Mouse (Mus musculus) kidney, postnatal 0 days (tissue): ENCODE measurements around the gene Bglap3. TPM values are rescaled to one million over a fixed set of nuclear protein-coding genes. Genes with fewer than 3 reads are reported as not detected.
"Not testable (repeated sequence)": the region's sequence is repeated elsewhere in the genome, so short reads cannot be mapped to it uniquely, and the experiment has no call there.

Experiments used
- ATAC-seq: fragments of 200-750 bp; cut with Nextera tagmentation; replicated peaks from 2 replicates; pipeline ENCODE4 v1.8.0; 2017; ENCODE audit warnings: low read depth, moderate number of reproducible peaks, moderate TSS enrichment, moderate library complexity; ENCODE audit not compliant: low FRiP score
- DNase-seq: peaks from one replicate; pipeline ENCODE4 v3.0.0-alpha.2; 2016; ENCODE audit warnings: low spot score
- H3K27ac ChIP-seq: fragments of 300-500 bp; sonication (generic); 2 replicates; pipeline ENCODE4 v1.5.1; 2014; ENCODE audit warnings: mild to moderate bottlenecking
- H3K27me3 ChIP-seq: fragments of 300-500 bp; sonication (generic); 2 replicates; pipeline ENCODE4 v1.6.1; 2014; ENCODE audit warnings: low read length, mixed read lengths; ENCODE audit not compliant: insufficient read depth
- H3K36me3 ChIP-seq: fragments of 300-500 bp; sonication (generic); 2 replicates; pipeline ENCODE4 v1.6.1; 2014; ENCODE audit warnings: low read length, mixed read lengths; ENCODE audit not compliant: insufficient read depth
- H3K4me1 ChIP-seq: fragments of 300-500 bp; sonication (generic); replicated peaks from 2 replicates; pipeline ENCODE4 v1.6.1; 2014; ENCODE audit warnings: antibody characterized with exemption, low read length, mixed read lengths; ENCODE audit not compliant: insufficient read depth
- H3K4me2 ChIP-seq: fragments of 300-500 bp; sonication (generic); 2 replicates; pipeline ENCODE4 v1.6.1; 2014; ENCODE audit warnings: mild to moderate bottlenecking, low read length, moderate library complexity, mixed read lengths
- H3K4me3 ChIP-seq: fragments of 300-500 bp; sonication (generic); replicated peaks from 2 replicates; pipeline ENCODE4 v1.5.1; 2014; ENCODE audit warnings: low read depth, low read length
- H3K9ac ChIP-seq: fragments of 300-500 bp; sonication (generic); 2 replicates; pipeline ENCODE4 v1.6.1; 2014; ENCODE audit warnings: low read depth, low read length
- H3K9me3 ChIP-seq: fragments of 300-500 bp; sonication (generic); replicated peaks from 2 replicates; pipeline ENCODE4 v1.6.1; 2016; ENCODE audit warnings: low read length, inconsistent platforms, mixed read lengths
- CTCF ChIP-seq: IDR thresholded peaks from 2 replicates; pipeline ENCODE4 v1.5.1; 2016; ENCODE audit warnings: antibody characterized with exemption, low read depth, mild to moderate bottlenecking, moderate library complexity
- WGBS: fragments of 180-500 bp; shearing (Covaris S2); extraction: QIAGEN DNeasy Blood & Tissue Kit; methylation state at CpG from one replicate; pipeline ENCODE4 v1.1.7; 2014; 5-methylcytosine and 5-hydroxymethylcytosine counted together
- polyA plus RNA-seq: library from polyadenylated mRNA; unstranded; fragments of >200 nt; fragmentation: Nextera tagmentation; extraction: Ambion mirVana; gene quantifications from 2 replicates; pipeline ENCODE4 v1.2.1, GENCODE M21; 2015

The Bglap3 gene
- polyA plus RNA-seq, 1 experiment from 2014 or later, result 4.7 TPM

DNA sequence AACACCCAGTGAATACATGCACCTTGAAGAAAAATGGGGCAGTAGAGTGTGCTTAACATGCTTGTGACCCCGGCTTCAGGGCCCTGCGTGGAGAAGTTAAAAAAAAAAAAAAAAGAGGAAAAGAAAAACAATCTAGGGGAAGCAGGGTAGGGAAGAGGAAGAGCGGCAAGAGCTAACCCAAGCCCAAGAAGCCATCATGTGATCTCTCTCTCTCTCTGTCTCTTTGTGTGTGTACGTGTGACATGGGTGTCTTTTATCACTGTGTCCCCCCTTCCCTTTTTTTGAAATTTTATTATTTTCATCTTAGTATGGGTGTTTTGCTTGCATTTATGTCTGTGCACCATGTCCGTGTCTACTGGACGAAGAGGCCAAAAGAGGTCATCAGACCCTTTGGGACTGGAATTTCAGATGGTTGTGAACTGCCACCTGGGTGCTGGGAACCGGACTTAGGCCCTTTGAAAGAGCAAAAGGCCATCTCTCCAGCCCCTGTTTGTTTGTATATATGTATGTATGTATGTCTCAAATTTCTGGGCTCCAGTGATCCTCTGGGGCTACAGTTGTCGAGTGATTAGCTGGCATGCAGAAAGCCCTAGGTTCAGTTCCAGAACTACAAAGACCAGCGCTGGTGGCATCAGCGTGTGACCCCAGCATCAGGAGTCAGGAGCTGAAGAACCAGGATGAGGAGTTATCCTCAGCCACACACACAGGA lies 31.1 kb upstream of the Bglap3 start:
- Histone ChIP-seq H3K4me2 (no peak overlapping the region), H3K27ac (no peak overlapping the region), H3K4me1 (0 out of 2 replicates have a peak, but pooled peaks cover 9% of the 10 kb centered on the region), H3K4me3 (no peak overlapping the region), H3K27me3 (no peaks in the 10 kb centered on the region), H3K9ac (no peak overlapping the region), H3K36me3 (0 out of 2 replicates have a peak, but pooled peaks cover 3% of the 10 kb centered on the region), H3K9me3 (no peaks in the 10 kb centered on the region)
- DNase-seq (no peak), ATAC-seq (no peak)
- no peak for TF ChIP-seq CTCF
- WGBS, result 85% methylated on average over 10 of the region's 10 CpGs

DNA sequence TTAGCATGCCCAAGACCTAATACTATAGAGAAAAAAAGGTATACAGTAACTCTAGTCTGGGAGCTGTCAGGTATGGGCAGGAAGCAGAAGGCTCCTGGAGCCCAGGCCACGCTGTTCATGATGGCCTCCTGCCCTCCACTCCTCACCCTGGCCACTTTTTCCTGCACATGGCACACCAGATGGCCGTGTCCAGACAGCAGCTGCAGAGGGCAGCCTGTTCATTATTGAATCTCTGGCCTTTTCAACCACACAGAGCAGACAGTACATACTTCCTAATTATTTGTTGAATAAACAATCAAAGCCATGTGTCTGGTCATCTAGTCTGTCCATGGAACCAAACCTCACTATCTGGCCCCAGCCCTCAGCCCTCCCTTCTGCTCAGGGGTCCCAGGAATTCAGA lies 26.1 kb upstream of the Bglap3 start:
- Histone ChIP-seq H3K36me3 (0 out of 2 replicates have a peak, but pooled peaks cover 8% of the 10 kb centered on the region), H3K4me1 (no peaks in the 10 kb centered on the region), H3K4me3 (no peak overlapping the region), H3K27ac (no peak overlapping the region), H3K9me3 (no peaks in the 10 kb centered on the region), H3K27me3 (no peaks in the 10 kb centered on the region), H3K9ac (no peak overlapping the region), H3K4me2 (no peak overlapping the region)
- ATAC-seq (no peak), DNase-seq (no peak)
- 83% methylated on average over 2 of the region's 2 CpGs for WGBS
- TF ChIP-seq CTCF, result no peak

DNA sequence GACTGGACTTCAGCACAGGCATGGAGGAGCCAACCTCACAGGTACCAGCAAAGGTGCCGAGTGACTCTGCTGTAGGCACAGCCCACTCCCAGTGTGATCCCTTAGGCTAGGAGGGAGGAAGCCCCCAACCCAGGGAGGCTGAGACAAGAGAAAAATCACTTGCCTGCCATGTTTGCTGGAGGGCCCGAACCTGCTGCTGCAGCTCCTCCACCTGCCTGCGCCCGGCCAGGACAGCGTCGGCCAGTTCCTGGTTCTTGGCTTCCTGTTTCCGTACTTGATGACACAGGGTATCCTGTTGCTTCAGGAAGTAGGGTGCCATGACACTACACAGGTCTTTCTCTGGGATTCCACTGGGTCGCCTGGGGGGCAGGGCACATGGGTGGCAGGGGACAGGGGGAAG lies 23.2 kb upstream of the Bglap3 start:
- H3K27ac ChIP-seq, result no peak overlapping the region
- no peak for TF ChIP-seq CTCF
- H3K36me3 ChIP-seq, result 0 out of 2 replicates have a peak, but pooled peaks cover 8% of the 10 kb centered on the region
- no peak overlapping the region for H3K4me2 ChIP-seq
- DNase-seq (no peak), ATAC-seq (no peak)
- H3K9ac ChIP-seq, result no peak overlapping the region
- no peaks in the 10 kb centered on the region for H3K27me3 ChIP-seq
- no peaks in the 10 kb centered on the region for H3K4me1 ChIP-seq
- 82% methylated on average over 8 of the region's 8 CpGs for WGBS
- H3K9me3 ChIP-seq, result no peaks in the 10 kb centered on the region
- H3K4me3 ChIP-seq, result no peak overlapping the region

DNA sequence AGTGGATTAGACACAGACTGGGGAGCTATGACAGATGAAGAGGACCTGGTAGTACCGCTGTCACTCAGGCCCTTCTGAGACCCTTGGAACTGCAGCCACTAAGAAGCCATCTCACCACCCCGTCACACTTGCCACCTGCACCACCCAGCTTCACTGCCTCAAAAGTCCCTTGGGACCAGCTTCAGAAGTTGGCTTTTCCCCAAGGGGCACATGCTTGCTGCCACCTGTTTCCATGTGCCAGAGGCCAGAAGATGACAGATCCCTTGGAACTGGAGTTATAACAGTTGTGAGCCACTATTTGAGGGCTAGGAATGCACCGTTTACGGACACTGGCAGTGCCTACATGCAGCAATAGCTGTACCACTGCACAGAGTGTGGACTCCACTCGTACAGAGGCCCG lies 22.7 kb upstream of the Bglap3 start:
- no peaks in the 10 kb centered on the region for H3K4me1 ChIP-seq
- WGBS, result 95% methylated on average over 6 of the region's 6 CpGs
- H3K4me3 ChIP-seq, result no peak overlapping the region
- DNase-seq (no peak), ATAC-seq (no peak)
- no peak overlapping the region for H3K27ac ChIP-seq
- H3K4me2 ChIP-seq, result no peak overlapping the region
- 0 out of 2 replicates have a peak, but pooled peaks cover 9% of the 10 kb centered on the region for H3K36me3 ChIP-seq
- H3K9me3 ChIP-seq, result no peaks in the 10 kb centered on the region; the same call in 1 of the 2 replicates
- no peaks in the 10 kb centered on the region for H3K27me3 ChIP-seq
- no peak overlapping the region for H3K9ac ChIP-seq
- no peak for TF ChIP-seq CTCF

DNA sequence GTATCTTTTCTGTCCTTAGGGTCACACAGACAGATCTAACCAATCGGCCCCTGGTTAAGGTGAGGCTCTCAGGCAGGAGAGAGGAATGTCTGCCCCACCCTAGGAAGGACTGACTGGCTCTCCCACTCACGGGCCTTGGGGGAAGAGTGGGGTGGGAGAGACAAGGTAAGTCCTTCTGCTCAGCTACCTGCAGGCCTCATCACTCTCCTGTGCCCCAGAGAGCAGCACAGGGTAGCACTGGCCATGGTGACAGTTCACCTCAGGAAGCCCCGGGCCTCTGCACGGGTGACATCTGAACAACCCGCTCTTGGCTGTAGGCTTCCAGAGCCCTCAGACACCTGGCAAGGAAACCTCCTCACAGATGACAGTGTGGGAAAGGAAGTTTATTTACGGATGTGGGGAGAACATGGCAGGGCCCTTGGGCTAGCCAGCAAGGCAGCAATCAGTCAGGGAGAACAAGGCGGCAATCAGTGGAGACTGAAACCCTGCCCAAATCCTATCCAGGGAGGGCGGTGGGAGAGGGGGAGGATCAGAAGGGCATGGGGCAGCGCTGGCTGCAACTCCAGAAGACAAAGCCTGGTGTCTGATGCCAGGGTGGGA lies 21.3 kb upstream of the Bglap3 start:
- no peak for ATAC-seq
- H3K9me3 ChIP-seq, result no peaks in the 10 kb centered on the region; the same call in 1 of the 2 replicates
- no peaks in the 10 kb centered on the region for H3K4me1 ChIP-seq
- no peak for TF ChIP-seq CTCF
- no peak overlapping the region for H3K4me2 ChIP-seq
- 70% methylated on average over 9 of the region's 9 CpGs for WGBS
- H3K27ac ChIP-seq, result no peak overlapping the region
- DNase-seq, result no peak
- no peak overlapping the region for H3K9ac ChIP-seq
- H3K4me3 ChIP-seq, result no peak overlapping the region
- H3K36me3 ChIP-seq, result 0 out of 2 replicates have a peak, but pooled peaks cover 10% of the 10 kb centered on the region
- H3K27me3 ChIP-seq, result no peaks in the 10 kb centered on the region

DNA sequence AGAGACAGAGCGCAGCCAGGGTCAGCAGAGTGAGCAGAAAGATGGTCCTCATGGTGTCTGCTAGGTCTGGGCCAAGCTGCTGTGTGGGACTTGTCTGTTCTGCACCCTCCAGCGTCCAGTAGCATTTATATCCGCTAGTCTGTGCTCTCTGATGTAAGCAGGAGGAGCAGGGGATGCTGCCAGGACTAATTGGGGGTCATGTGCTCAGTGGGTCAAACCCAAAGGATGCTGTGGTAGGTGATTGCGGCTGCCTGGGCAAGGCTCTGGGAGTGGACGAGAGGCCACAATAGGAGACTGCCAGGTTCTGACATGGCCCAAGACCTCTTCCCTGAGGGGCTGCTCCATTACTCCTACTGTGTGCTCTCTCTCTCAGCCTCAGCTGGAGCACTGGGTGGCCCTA lies 11.8 kb upstream of the Bglap3 start, which contains the start of gene Bglap:
Bglap (minus strand) TSS at position 101 of the 400 bp plus-strand sequence.
- Histone ChIP-seq H3K27me3 (no peaks in the 10 kb centered on the region), H3K9ac (no peak within 1 kb of the TSS), H3K27ac (no peak within 1 kb of the TSS), H3K9me3 (no peaks in the 10 kb centered on the region), H3K4me2 (no peak within 1 kb of the TSS), H3K36me3 (no peaks in the 10 kb centered on the region), H3K4me3 (no peak within 1 kb of the TSS), H3K4me1 (no peaks in the 10 kb centered on the region)
- TF ChIP-seq CTCF, result no peak
- WGBS, result 71% methylated on average over 5 of the region's 5 CpGs
- DNase-seq, result no peak
- no peak for ATAC-seq

DNA sequence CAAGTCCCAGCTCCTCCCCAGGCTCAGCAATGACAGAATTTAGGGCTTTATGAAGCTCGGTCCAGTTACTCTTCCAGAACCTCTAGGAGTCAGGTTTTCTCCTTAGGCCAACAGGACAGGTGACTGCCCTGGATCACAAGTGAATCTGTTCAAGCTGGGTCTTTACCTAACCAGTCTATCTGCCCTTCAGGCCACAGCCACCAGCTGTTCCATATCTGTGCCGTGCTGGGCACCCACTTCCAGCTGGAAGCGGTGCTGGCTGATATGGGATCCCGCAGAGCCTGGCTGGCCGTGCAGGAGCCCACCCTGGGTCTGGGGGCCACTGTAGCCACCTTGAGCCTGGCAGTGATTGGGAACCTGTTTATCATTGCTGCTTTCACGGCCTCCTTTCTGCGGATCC lies 9.8 kb upstream of the Bglap3 start:
- ATAC-seq, H3K27ac ChIP-seq, H3K4me1 ChIP-seq, H3K4me3 ChIP-seq, H3K9me3 ChIP-seq, H3K27me3 ChIP-seq, H3K36me3 ChIP-seq, DNase-seq, H3K9ac ChIP-seq, H3K4me2 ChIP-seq: not testable (repeated sequence)
- WGBS, result 0% methylated on average over 1 of the region's 7 CpGs

DNA sequence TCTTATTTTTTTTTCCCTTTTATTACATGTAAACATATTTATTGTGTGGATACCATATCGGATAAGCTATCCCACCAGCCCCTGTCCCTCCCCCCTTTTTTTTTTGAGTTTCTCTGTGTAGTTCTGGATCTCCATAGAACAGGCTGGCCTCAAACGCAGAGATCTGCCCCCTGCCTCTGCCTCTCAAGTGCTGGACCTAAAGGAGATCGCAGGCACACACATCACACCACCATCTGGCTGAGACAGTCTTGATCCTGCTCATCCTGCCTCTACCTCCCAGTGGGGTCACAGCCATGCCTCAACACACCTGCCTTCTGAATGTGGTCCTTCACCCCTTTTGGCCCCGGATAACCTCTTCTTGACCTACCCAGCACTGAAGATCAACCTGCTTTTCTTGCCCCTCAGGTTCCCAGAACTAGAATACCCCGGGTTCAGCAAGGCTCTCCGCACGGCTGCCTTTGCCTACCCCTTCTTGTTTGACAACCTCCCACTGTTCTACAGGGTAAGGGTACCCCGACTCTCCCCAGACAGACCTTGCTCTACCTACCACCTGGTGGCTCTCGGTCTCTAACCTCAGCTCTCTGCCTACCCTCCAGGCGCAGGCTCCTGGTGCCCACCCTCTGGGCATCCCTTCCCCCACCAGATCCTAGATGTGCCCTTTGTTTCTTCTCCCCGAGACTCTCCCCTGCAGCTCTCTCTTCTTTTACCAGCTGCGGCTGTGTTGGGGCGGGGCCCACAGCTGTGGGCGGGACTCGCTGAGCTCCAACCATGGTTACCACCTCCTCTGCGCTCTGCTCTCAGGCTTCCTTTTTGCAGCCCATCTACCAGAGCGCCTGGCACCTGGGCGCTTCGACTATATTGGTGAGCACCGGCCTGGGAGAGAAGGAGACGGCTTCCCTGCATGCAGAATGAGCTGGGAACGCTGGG lies 9.1 kb upstream of the Bglap3 start:
- DNase-seq (peak; percentile 57), ATAC-seq (peak; percentile 85)
- 10% methylated on average over 18 of the region's 22 CpGs for WGBS
- not testable (repeated sequence) for H3K9ac ChIP-seq, H3K27me3 ChIP-seq, H3K4me1 ChIP-seq, H3K4me3 ChIP-seq, H3K36me3 ChIP-seq, H3K9me3 ChIP-seq, H3K27ac ChIP-seq
- H3K4me2 ChIP-seq, result peak overlapping the region; percentile 45
